Mouse (Mus musculus) midbrain, embryonic 13.5 days (tissue): ENCODE data around the gene Atp1a1. TPM values are rescaled to one million over a fixed set of nuclear protein-coding genes. Genes with fewer than 3 reads are reported as not detected.

Source experiments
- ATAC-seq: fragments of 200-750 bp; cut with Nextera tagmentation; 2 replicates; pipeline ENCODE4 v1.8.0; 2017; ENCODE audit warnings: mild to moderate bottlenecking, moderate TSS enrichment, moderate library complexity
- H3K27ac ChIP-seq: fragments of 300-500 bp; sonication (generic); 2 replicates; pipeline ENCODE4 v1.5.1; 2015; ENCODE audit warnings: inconsistent platforms, mild to moderate bottlenecking, moderate library complexity
- H3K27me3 ChIP-seq: fragments of 300-500 bp; sonication (generic); 2 replicates; pipeline ENCODE4 v1.6.1; 2015; ENCODE audit warnings: mild to moderate bottlenecking, inconsistent platforms
- H3K36me3 ChIP-seq: fragments of 300-500 bp; sonication (generic); 2 replicates; pipeline ENCODE4 v1.6.1; 2015; ENCODE audit warnings: mild to moderate bottlenecking, inconsistent platforms
- H3K4me1 ChIP-seq: fragments of 300-500 bp; sonication (generic); replicated peaks from 2 replicates; pipeline ENCODE4 v1.6.1; 2015; ENCODE audit warnings: inconsistent platforms
- H3K4me2 ChIP-seq: fragments of 300-500 bp; sonication (generic); replicated peaks from 2 replicates; pipeline ENCODE4 v1.6.1; 2015; ENCODE audit warnings: moderate library complexity, mild to moderate bottlenecking, inconsistent platforms
- H3K4me3 ChIP-seq: fragments of 300-500 bp; sonication (generic); replicated peaks from 2 replicates; pipeline ENCODE4 v1.5.1; 2015; ENCODE audit warnings: mild to moderate bottlenecking, inconsistent platforms
- H3K9ac ChIP-seq: fragments of 300-500 bp; sonication (generic); replicated peaks from 2 replicates; pipeline ENCODE4 v1.6.1; 2015; ENCODE audit warnings: mild to moderate bottlenecking, inconsistent platforms
- H3K9me3 ChIP-seq: fragments of 300-500 bp; sonication (generic); 2 replicates; pipeline ENCODE4 v1.6.1; 2016; ENCODE audit warnings: mild to moderate bottlenecking, inconsistent platforms
- WGBS: fragments of 180-500 bp; shearing (Covaris S2); methylation state at CpG from one replicate; pipeline ENCODE4 v1.1.7; 2015; 5-methylcytosine and 5-hydroxymethylcytosine counted together
- polyA plus RNA-seq: library from polyadenylated mRNA; unstranded; fragments of >200 nt; fragmentation: Nextera tagmentation; extraction: Ambion mirVana; gene quantifications from 2 replicates; pipeline ENCODE4 v1.2.1, GENCODE M21; 2015

Atp1a1 gene
- polyA plus RNA-seq, 1 experiment from 2014 or later, result 40.6 TPM

- H3K9me3 ChIP-seq, result no peaks in the 10 kb centered on the region
- no peaks in the 10 kb centered on the region for H3K36me3 ChIP-seq
- 80% methylated on average over 7 of the region's 7 CpGs for whole genome bisulfite sequencing
- ATAC-seq, result no peak
- H3K4me3 ChIP-seq, result no peak overlapping the region
- H3K27ac ChIP-seq, result no peak overlapping the region
- no peak overlapping the region for H3K9ac ChIP-seq
- no peak overlapping the region for H3K4me2 ChIP-seq
- no peaks in the 10 kb centered on the region for H3K27me3 ChIP-seq
- H3K4me1 ChIP-seq, result peaks cover 9% of the 10 kb centered on the region
These were observed 32.0 kb upstream of the Atp1a1 start for GRCm38 (mm10) chr3:101636510-101636909.

GRCm38 (mm10) chr3:101636086-101636485 is 31.6 kb upstream of the Atp1a1 start:
- no peaks in the 10 kb centered on the region for H3K9me3 ChIP-seq
- 79% methylated on average over 2 of the region's 2 CpGs for WGBS
- no peaks in the 10 kb centered on the region for H3K36me3 ChIP-seq
- H3K27me3 ChIP-seq, result no peaks in the 10 kb centered on the region
- H3K4me1 ChIP-seq, result peaks cover 9% of the 10 kb centered on the region
- no peak overlapping the region for H3K9ac ChIP-seq
- H3K27ac ChIP-seq, result no peak overlapping the region
- H3K4me2 ChIP-seq, result no peak overlapping the region
- no peak overlapping the region for H3K4me3 ChIP-seq
- ATAC-seq, result no peak

GRCm38 (mm10) chr3:101634141-101634900 is 29.8 kb upstream of the Atp1a1 start:
- Histone ChIP-seq H3K9ac (no peak overlapping the region), H3K4me2 (no peak overlapping the region), H3K27me3 (no peaks in the 10 kb centered on the region), H3K27ac (peak overlapping the region; percentile 6; the same call in 1 of the 2 replicates), H3K4me1 (peaks cover 9% of the 10 kb centered on the region), H3K9me3 (no peaks in the 10 kb centered on the region; the same call in 1 of the 2 replicates), H3K36me3 (no peaks in the 10 kb centered on the region), H3K4me3 (no peak overlapping the region)
- ATAC-seq, result peak; percentile 63; the same call in 1 of the 2 replicates
- 72% methylated on average over 9 of the region's 9 CpGs for WGBS

- H3K9me3 ChIP-seq, result no peaks in the 10 kb centered on the region; the same call in 1 of the 2 replicates
- WGBS, result 94% methylated on average over 2 of the region's 2 CpGs
- no peaks in the 10 kb centered on the region for H3K36me3 ChIP-seq
- no peak for ATAC-seq
- no peak overlapping the region for H3K4me3 ChIP-seq
- no peaks in the 10 kb centered on the region for H3K4me1 ChIP-seq
- H3K27me3 ChIP-seq, result no peaks in the 10 kb centered on the region
- H3K4me2 ChIP-seq, result no peak overlapping the region
- H3K27ac ChIP-seq, result no peak overlapping the region
- H3K9ac ChIP-seq, result no peak overlapping the region
These were observed 23.8 kb upstream of the Atp1a1 start for GRCm38 (mm10) chr3:101628255-101628654.

- H3K9ac ChIP-seq, result no peak overlapping the region
- no peak overlapping the region for H3K4me3 ChIP-seq
- no peaks in the 10 kb centered on the region for H3K27me3 ChIP-seq
- H3K36me3 ChIP-seq, result no peaks in the 10 kb centered on the region
- H3K4me2 ChIP-seq, result no peak overlapping the region
- H3K27ac ChIP-seq, result no peak overlapping the region
- H3K4me1 ChIP-seq, result no peaks in the 10 kb centered on the region
- 89% methylated on average over 5 of the region's 5 CpGs for WGBS
- H3K9me3 ChIP-seq, result no peaks in the 10 kb centered on the region; the same call in 1 of the 2 replicates
- ATAC-seq, result no peak
These were observed 19.8 kb upstream of the Atp1a1 start for GRCm38 (mm10) chr3:101624287-101624686.

GRCm38 (mm10) chr3:101619017-101619416 is 14.5 kb upstream of the Atp1a1 start:
- Histone ChIP-seq H3K27me3 (no peaks in the 10 kb centered on the region), H3K27ac (no peak overlapping the region), H3K9me3 (no peaks in the 10 kb centered on the region), H3K36me3 (no peaks in the 10 kb centered on the region), H3K9ac (no peak overlapping the region), H3K4me3 (no peak overlapping the region), H3K4me2 (no peak overlapping the region), H3K4me1 (no peaks in the 10 kb centered on the region)
- 91% methylated on average over 4 of the region's 4 CpGs for WGBS
- ATAC-seq, result no peak

GRCm38 (mm10) chr3:101618505-101618904 is 14.0 kb upstream of the Atp1a1 start:
- no peak overlapping the region for H3K9ac ChIP-seq
- no peaks in the 10 kb centered on the region for H3K4me1 ChIP-seq
- 75% methylated on average over 4 of the region's 4 CpGs for WGBS
- H3K4me2 ChIP-seq, result no peak overlapping the region
- no peaks in the 10 kb centered on the region for H3K27me3 ChIP-seq
- no peaks in the 10 kb centered on the region for H3K9me3 ChIP-seq
- ATAC-seq, result no peak
- H3K36me3 ChIP-seq, result no peaks in the 10 kb centered on the region
- no peak overlapping the region for H3K4me3 ChIP-seq
- H3K27ac ChIP-seq, result no peak overlapping the region

- WGBS, result 78% methylated on average over 8 of the region's 8 CpGs
- Histone ChIP-seq H3K36me3 (no peaks in the 10 kb centered on the region), H3K9ac (no peak overlapping the region), H3K9me3 (no peaks in the 10 kb centered on the region), H3K27ac (no peak overlapping the region), H3K4me1 (no peaks in the 10 kb centered on the region), H3K27me3 (no peaks in the 10 kb centered on the region), H3K4me3 (no peak overlapping the region), H3K4me2 (no peak overlapping the region)
- ATAC-seq, result no peak
These were observed 13.0 kb upstream of the Atp1a1 start for GRCm38 (mm10) chr3:101617451-101617850.

GRCm38 (mm10) chr3:101617007-101617406 is 12.5 kb upstream of the Atp1a1 start:
- Histone ChIP-seq H3K27ac (no peak overlapping the region), H3K36me3 (no peaks in the 10 kb centered on the region), H3K4me2 (no peak overlapping the region), H3K4me1 (peaks cover 2% of the 10 kb centered on the region; the same call in 1 of the 2 replicates), H3K4me3 (no peak overlapping the region), H3K9ac (no peak overlapping the region), H3K9me3 (no peaks in the 10 kb centered on the region), H3K27me3 (no peaks in the 10 kb centered on the region)
- ATAC-seq, result no peak

GRCm38 (mm10) chr3:101615856-101616255 is 11.4 kb upstream of the Atp1a1 start:
- H3K27ac ChIP-seq, result no peak overlapping the region
- no peak overlapping the region for H3K4me3 ChIP-seq
- WGBS, result 79% methylated on average over 6 of the region's 6 CpGs
- H3K9ac ChIP-seq, result no peak overlapping the region
- no peaks in the 10 kb centered on the region for H3K27me3 ChIP-seq
- H3K9me3 ChIP-seq, result no peaks in the 10 kb centered on the region
- peaks cover 14% of the 10 kb centered on the region for H3K4me1 ChIP-seq
- ATAC-seq, result no peak
- no peak overlapping the region for H3K4me2 ChIP-seq
- no peaks in the 10 kb centered on the region for H3K36me3 ChIP-seq

- Histone ChIP-seq H3K9ac (no peak overlapping the region), H3K9me3 (no peaks in the 10 kb centered on the region), H3K36me3 (no peaks in the 10 kb centered on the region), H3K27me3 (no peaks in the 10 kb centered on the region), H3K27ac (no peak overlapping the region), H3K4me2 (no peak overlapping the region), H3K4me3 (no peak overlapping the region), H3K4me1 (peaks cover 14% of the 10 kb centered on the region)
- 72% methylated on average over 10 of the region's 10 CpGs for WGBS
- ATAC-seq, result no peak
These were observed 7.5 kb upstream of the Atp1a1 start for GRCm38 (mm10) chr3:101611813-101612491.

GRCm38 (mm10) chr3:101611012-101611812 is 6.7 kb upstream of the Atp1a1 start:
- no peak overlapping the region for H3K9ac ChIP-seq
- no peak overlapping the region for H3K4me2 ChIP-seq
- ATAC-seq, result peak; percentile 69; the same call in 1 of the 2 replicates
- no peak overlapping the region for H3K27ac ChIP-seq
- H3K4me3 ChIP-seq, result no peak overlapping the region
- peaks cover 14% of the 10 kb centered on the region for H3K4me1 ChIP-seq
- 79% methylated on average over 8 of the region's 8 CpGs for WGBS
- H3K9me3 ChIP-seq, result no peaks in the 10 kb centered on the region
- H3K36me3 ChIP-seq, result no peaks in the 10 kb centered on the region
- H3K27me3 ChIP-seq, result peaks cover 4% of the 10 kb centered on the region; the same call in 1 of the 2 replicates
